Mouse (Mus musculus) right cerebral cortex, postnatal 25 days (tissue): ENCODE data around the gene Sptlc2.

Experiments
- DNase-seq: peaks from one replicate; pipeline ENCODE4 v3.0.0; 2022

Gene Sptlc2

GRCm38 (mm10) chr12:87388122-87388774 is at the start of gene Sptlc2:
Sptlc2 (minus strand) TSS chr12:87388355.
- DNase-seq: peak; percentile 100

GRCm38 (mm10) chr12:87428885-87429284 is 40.7 kb upstream of the Sptlc2 start:
- DNase-seq: no peak

GRCm38 (mm10) chr12:87428295-87428694 is 40.1 kb upstream of the Sptlc2 start:
- DNase-seq: no peak

- no peak for DNase-seq
Measured at GRCm38 (mm10) chr12:87426354-87427031, 38.3 kb upstream of the Sptlc2 start.

GRCm38 (mm10) chr12:87424516-87424915 is 36.4 kb upstream of the Sptlc2 start:
- DNase-seq: no peak

GRCm38 (mm10) chr12:87423700-87424099 is 35.5 kb upstream of the Sptlc2 start:
- DNase-seq: no peak

GRCm38 (mm10) chr12:87421708-87422507 is 33.8 kb upstream of the Sptlc2 start:
- DNase-seq: no peak

GRCm38 (mm10) chr12:87419974-87420485 is 31.9 kb upstream of the Sptlc2 start:
- DNase-seq: no peak

- no peak for DNase-seq
Measured at GRCm38 (mm10) chr12:87418921-87419320, 30.8 kb upstream of the Sptlc2 start.

- DNase-seq: no peak
Measured at GRCm38 (mm10) chr12:87416690-87417089, 28.5 kb upstream of the Sptlc2 start.

- no peak for DNase-seq
Measured at GRCm38 (mm10) chr12:87415358-87415757, 27.2 kb upstream of the Sptlc2 start.

GRCm38 (mm10) chr12:87413179-87413790 is 25.1 kb upstream of the Sptlc2 start:
- DNase-seq: peak; percentile 70

- no peak for DNase-seq
Measured at GRCm38 (mm10) chr12:87410999-87411398, 22.8 kb upstream of the Sptlc2 start.

- DNase-seq: no peak
Measured at GRCm38 (mm10) chr12:87409123-87409522, 21.0 kb upstream of the Sptlc2 start.

GRCm38 (mm10) chr12:87407869-87408605 is 19.9 kb upstream of the Sptlc2 start:
- DNase-seq: no peak

GRCm38 (mm10) chr12:87405721-87406120 is 17.6 kb upstream of the Sptlc2 start:
- DNase-seq: no peak

GRCm38 (mm10) chr12:87405165-87405564 is 17.0 kb upstream of the Sptlc2 start:
- DNase-seq: no peak

- no peak for DNase-seq
Measured at GRCm38 (mm10) chr12:87401883-87402282, 13.7 kb upstream of the Sptlc2 start.

GRCm38 (mm10) chr12:87399119-87399819 is 11.1 kb upstream of the Sptlc2 start:
- DNase-seq: no peak

- DNase-seq: no peak
Measured at GRCm38 (mm10) chr12:87397811-87398417, 9.8 kb upstream of the Sptlc2 start.

GRCm38 (mm10) chr12:87397126-87397525 is 9.0 kb upstream of the Sptlc2 start:
- no peak for DNase-seq
